Mouse (Mus musculus) limb, embryonic 13.5 days (tissue): ENCODE measurements around the gene Prkca. TPM values are rescaled to one million over a fixed set of nuclear protein-coding genes. Genes with fewer than 3 reads are reported as not detected.
A peak's percentile ranks its signal among the peaks of the same experiment; 100 is the strongest.

ENCODE experiments used
- ATAC-seq: fragments of 200-750 bp; cut with Nextera tagmentation; 2 replicates; pipeline ENCODE4 v1.8.0; 2017; ENCODE audit warnings: low read depth, moderate number of reproducible peaks, moderate TSS enrichment; ENCODE audit not compliant: low FRiP score
- H3K27ac ChIP-seq: fragments of 300-500 bp; sonication (generic); 2 replicates; pipeline ENCODE4 v1.5.1; 2015; ENCODE audit warnings: inconsistent platforms, mild to moderate bottlenecking, moderate library complexity
- H3K27me3 ChIP-seq: fragments of 300-500 bp; sonication (generic); 2 replicates; pipeline ENCODE4 v1.6.1; 2015; ENCODE audit warnings: mild to moderate bottlenecking, inconsistent platforms
- H3K36me3 ChIP-seq: fragments of 300-500 bp; sonication (generic); 2 replicates; pipeline ENCODE4 v1.6.1; 2015; ENCODE audit warnings: inconsistent platforms, mild to moderate bottlenecking, moderate library complexity
- H3K4me1 ChIP-seq: fragments of 300-500 bp; sonication (generic); 2 replicates; pipeline ENCODE4 v1.6.1; 2015; ENCODE audit warnings: inconsistent platforms
- H3K4me2 ChIP-seq: fragments of 300-500 bp; sonication (generic); replicated peaks from 2 replicates; pipeline ENCODE4 v1.6.1; 2015; ENCODE audit warnings: inconsistent platforms, mild to moderate bottlenecking, moderate library complexity
- H3K4me3 ChIP-seq: fragments of 300-500 bp; sonication (generic); 2 replicates; pipeline ENCODE4 v1.5.1; 2015; ENCODE audit warnings: moderate library complexity, mild to moderate bottlenecking, inconsistent platforms
- H3K9ac ChIP-seq: fragments of 300-500 bp; sonication (generic); 2 replicates; pipeline ENCODE4 v1.6.1; 2015; ENCODE audit warnings: mild to moderate bottlenecking, inconsistent platforms
- H3K9me3 ChIP-seq: fragments of 300-500 bp; sonication (generic); 2 replicates; pipeline ENCODE4 v1.6.1; 2016; ENCODE audit warnings: inconsistent platforms
- WGBS: fragments of 180-500 bp; shearing (Covaris S2); methylation state at CpG from one replicate; pipeline ENCODE4 v1.1.7; 2015; 5-methylcytosine and 5-hydroxymethylcytosine counted together
- polyA plus RNA-seq: library from polyadenylated mRNA; unstranded; fragments of >200 nt; fragmentation: Nextera tagmentation; extraction: Ambion mirVana; gene quantifications from 2 replicates; pipeline ENCODE4 v1.2.1, GENCODE M21; 2015

The Prkca gene
- polyA plus RNA-seq, 1 experiment from 2014 or later: 7.2 TPM

- peaks cover 6% of the 10 kb centered on the region; the same call in 1 of the 2 replicates for H3K4me1 ChIP-seq
- no peak for ATAC-seq
Measured at GRCm38 (mm10) chr11:108053746-108054145, 290.0 kb downstream of the Prkca start.

GRCm38 (mm10) chr11:108041669-108042068, 302.1 kb downstream of the Prkca start:
- no peak overlapping the region for H3K4me2 ChIP-seq
- H3K9ac ChIP-seq: no peak overlapping the region
- 61% methylated on average over 7 of the region's 7 CpGs for WGBS
- H3K4me1 ChIP-seq: peaks cover 22% of the 10 kb centered on the region
- no peak overlapping the region for H3K4me3 ChIP-seq
- no peaks in the 10 kb centered on the region for H3K36me3 ChIP-seq
- no peak overlapping the region for H3K27ac ChIP-seq
- no peaks in the 10 kb centered on the region for H3K27me3 ChIP-seq
- H3K9me3 ChIP-seq: no peaks in the 10 kb centered on the region
- ATAC-seq: no peak

More at GRCm38 (mm10) chr11:108053746-108054145, 290.0 kb downstream of the Prkca start:
- Histone ChIP-seq H3K4me3 (no peak overlapping the region), H3K27me3 (no peaks in the 10 kb centered on the region), H3K36me3 (no peaks in the 10 kb centered on the region; the same call in 1 of the 2 replicates), H3K9ac (no peak overlapping the region), H3K9me3 (no peaks in the 10 kb centered on the region), H3K4me2 (no peak overlapping the region), H3K27ac (no peak overlapping the region)
- WGBS: 88% methylated on average over 10 of the region's 10 CpGs

- Histone ChIP-seq H3K9me3 (no peaks in the 10 kb centered on the region), H3K4me2 (no peak overlapping the region), H3K36me3 (no peaks in the 10 kb centered on the region), H3K4me3 (no peak overlapping the region), H3K27me3 (no peaks in the 10 kb centered on the region), H3K9ac (no peak overlapping the region), H3K27ac (no peak overlapping the region), H3K4me1 (peaks cover 28% of the 10 kb centered on the region)
- ATAC-seq: no peak
- 72% methylated on average over 2 of the region's 2 CpGs for WGBS
Measured at GRCm38 (mm10) chr11:108040823-108041222, 302.9 kb downstream of the Prkca start.

GRCm38 (mm10) chr11:108039761-108040160, 304.0 kb downstream of the Prkca start:
- H3K36me3 ChIP-seq: no peaks in the 10 kb centered on the region
- no peak overlapping the region for H3K9ac ChIP-seq
- ATAC-seq: no peak
- no peak overlapping the region for H3K4me2 ChIP-seq
- H3K27ac ChIP-seq: no peak overlapping the region
- H3K27me3 ChIP-seq: no peaks in the 10 kb centered on the region
- WGBS: 84% methylated on average over 17 of the region's 17 CpGs
- peaks cover 28% of the 10 kb centered on the region for H3K4me1 ChIP-seq
- no peaks in the 10 kb centered on the region for H3K9me3 ChIP-seq
- H3K4me3 ChIP-seq: no peak overlapping the region

GRCm38 (mm10) chr11:108038989-108039388, 304.7 kb downstream of the Prkca start:
- Histone ChIP-seq H3K9ac (no peak overlapping the region), H3K4me2 (no peak overlapping the region), H3K4me3 (no peak overlapping the region), H3K9me3 (no peaks in the 10 kb centered on the region), H3K36me3 (no peaks in the 10 kb centered on the region), H3K27me3 (no peaks in the 10 kb centered on the region), H3K4me1 (peaks cover 28% of the 10 kb centered on the region), H3K27ac (no peak overlapping the region)
- no peak for ATAC-seq
- WGBS: 86% methylated on average over 12 of the region's 12 CpGs

GRCm38 (mm10) chr11:108036339-108036738, 307.4 kb downstream of the Prkca start:
- Histone ChIP-seq H3K9me3 (no peaks in the 10 kb centered on the region), H3K4me2 (no peak overlapping the region), H3K4me3 (no peak overlapping the region), H3K27ac (no peak overlapping the region), H3K36me3 (no peaks in the 10 kb centered on the region), H3K9ac (no peak overlapping the region), H3K27me3 (no peaks in the 10 kb centered on the region), H3K4me1 (peaks cover 23% of the 10 kb centered on the region)
- ATAC-seq: no peak
- 86% methylated on average over 10 of the region's 10 CpGs for WGBS

DNA sequence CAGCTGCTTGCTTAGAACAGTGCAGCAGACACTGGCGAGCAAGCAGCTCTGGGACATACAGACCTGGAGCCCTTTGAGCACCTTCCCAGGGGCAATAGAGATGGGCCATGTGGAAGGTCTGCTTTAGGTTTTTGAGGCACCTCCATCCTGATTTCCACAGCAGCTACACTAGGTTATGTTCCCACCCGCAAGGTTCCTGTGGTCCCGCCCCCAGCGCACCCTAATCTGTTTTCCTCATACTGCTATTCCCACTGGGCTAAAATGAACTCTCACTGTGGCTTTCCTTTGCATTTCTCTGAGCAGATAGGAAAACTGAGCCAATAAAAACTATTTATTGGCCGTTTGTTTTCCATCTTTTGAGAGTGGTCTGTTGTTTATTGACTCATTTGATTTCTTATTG, 308.0 kb downstream of the Prkca start:
- H3K36me3 ChIP-seq: no peaks in the 10 kb centered on the region
- H3K27ac ChIP-seq: no peak overlapping the region
- no peak for ATAC-seq
- H3K27me3 ChIP-seq: no peaks in the 10 kb centered on the region
- no peak overlapping the region for H3K4me2 ChIP-seq
- 62% methylated on average over 5 of the region's 5 CpGs for WGBS
- peaks cover 20% of the 10 kb centered on the region for H3K4me1 ChIP-seq
- no peak overlapping the region for H3K9ac ChIP-seq
- H3K9me3 ChIP-seq: no peaks in the 10 kb centered on the region
- H3K4me3 ChIP-seq: no peak overlapping the region

GRCm38 (mm10) chr11:108034376-108034775, 309.4 kb downstream of the Prkca start:
- H3K4me2 ChIP-seq: no peak overlapping the region
- no peaks in the 10 kb centered on the region for H3K36me3 ChIP-seq
- no peak for ATAC-seq
- H3K27me3 ChIP-seq: no peaks in the 10 kb centered on the region
- WGBS: 40% methylated on average over 7 of the region's 7 CpGs
- no peak overlapping the region for H3K4me3 ChIP-seq
- H3K4me1 ChIP-seq: peaks cover 15% of the 10 kb centered on the region
- no peak overlapping the region for H3K9ac ChIP-seq
- no peaks in the 10 kb centered on the region for H3K9me3 ChIP-seq
- no peak overlapping the region for H3K27ac ChIP-seq

GRCm38 (mm10) chr11:108032568-108032967, 311.2 kb downstream of the Prkca start:
- no peaks in the 10 kb centered on the region for H3K36me3 ChIP-seq
- WGBS: 63% methylated on average over 10 of the region's 10 CpGs

GRCm38 (mm10) chr11:108030956-108031604, 312.6 kb downstream of the Prkca start:
- 54% methylated on average over 10 of the region's 10 CpGs for WGBS
- peak; percentile 61 for ATAC-seq
- H3K9ac ChIP-seq: no peak overlapping the region

More at GRCm38 (mm10) chr11:108032568-108032967, 311.2 kb downstream of the Prkca start:
- Histone ChIP-seq H3K4me3 (no peak overlapping the region), H3K4me2 (no peak overlapping the region), H3K27me3 (no peaks in the 10 kb centered on the region), H3K9ac (no peak overlapping the region), H3K27ac (no peak overlapping the region), H3K4me1 (peaks cover 6% of the 10 kb centered on the region; the same call in 1 of the 2 replicates), H3K9me3 (no peaks in the 10 kb centered on the region)
- no peak; the same call in 1 of the 2 replicates for ATAC-seq

DNA sequence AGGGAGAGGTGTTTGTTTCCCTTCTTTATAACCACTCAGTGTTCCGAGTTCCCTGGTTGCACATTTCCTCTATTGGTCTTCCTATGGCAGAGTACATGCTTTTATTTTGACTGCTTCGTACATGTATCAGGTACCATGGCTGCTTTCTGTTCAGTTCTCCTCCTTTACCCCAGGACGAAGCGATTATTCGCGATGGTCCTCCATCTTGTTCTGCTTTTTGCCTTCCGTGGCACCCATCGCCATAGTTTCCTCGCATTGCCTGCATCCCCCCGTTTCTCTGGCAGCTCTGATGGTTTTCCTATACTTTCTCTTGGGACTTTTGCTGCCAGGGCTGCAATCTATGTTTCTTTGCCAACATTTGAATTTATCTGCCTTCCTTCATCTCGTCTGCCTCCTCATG, 314.4 kb downstream of the Prkca start:
- WGBS: 92% methylated on average over 11 of the region's 11 CpGs
- H3K9me3 ChIP-seq: no peaks in the 10 kb centered on the region
- ATAC-seq: no peak
- no peak overlapping the region for H3K9ac ChIP-seq
- no peaks in the 10 kb centered on the region for H3K36me3 ChIP-seq
- H3K4me3 ChIP-seq: no peak overlapping the region
- no peaks in the 10 kb centered on the region for H3K27me3 ChIP-seq
- H3K4me2 ChIP-seq: no peak overlapping the region
- no peaks in the 10 kb centered on the region for H3K4me1 ChIP-seq
- H3K27ac ChIP-seq: no peak overlapping the region

More at GRCm38 (mm10) chr11:108030956-108031604, 312.6 kb downstream of the Prkca start:
- Histone ChIP-seq H3K27ac (no peak overlapping the region), H3K36me3 (no peaks in the 10 kb centered on the region), H3K4me1 (peaks cover under 1% of the 10 kb centered on the region; the same call in 1 of the 2 replicates), H3K4me2 (no peak overlapping the region), H3K9me3 (no peaks in the 10 kb centered on the region), H3K4me3 (no peak overlapping the region), H3K27me3 (no peaks in the 10 kb centered on the region)

DNA sequence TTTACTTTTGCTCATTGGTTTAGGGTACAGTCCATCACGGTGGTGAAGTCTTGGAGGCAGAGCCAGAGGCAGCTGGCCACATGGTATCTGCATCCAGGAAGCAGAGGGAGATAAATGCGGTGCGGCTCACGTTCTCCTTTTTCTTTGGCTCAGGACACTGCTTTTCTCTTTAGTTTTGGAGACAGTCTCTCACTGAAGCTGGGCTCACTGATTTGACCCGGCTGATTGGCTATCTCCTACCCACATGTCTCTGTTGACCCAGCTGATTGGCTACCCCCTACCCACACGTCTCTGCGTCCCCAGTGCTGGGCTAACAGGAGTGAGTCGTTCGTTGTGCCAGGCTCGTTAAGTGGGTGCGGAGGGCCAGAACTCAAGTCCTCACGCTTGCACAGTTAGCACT, 315.3 kb downstream of the Prkca start:
- Histone ChIP-seq H3K4me3 (no peak overlapping the region), H3K9me3 (no peaks in the 10 kb centered on the region), H3K9ac (no peak overlapping the region), H3K4me2 (no peak overlapping the region), H3K4me1 (no peaks in the 10 kb centered on the region), H3K36me3 (no peaks in the 10 kb centered on the region), H3K27ac (no peak overlapping the region), H3K27me3 (no peaks in the 10 kb centered on the region)
- ATAC-seq: no peak
- 54% methylated on average over 12 of the region's 12 CpGs for WGBS
